Mouse (Mus musculus): Measurements from ENCODE around the gene Zic2. TPM values are rescaled to one million over a fixed set of nuclear protein-coding genes. Genes with fewer than 3 reads are reported as not detected.

The Zic2 gene
- total RNA-seq, 2 experiments from 2014 or later, result not detected

GRCm38 (mm10) chr14:122475557-122476040 lies 364 bp downstream of the Zic2 start:
- intact Hi-C loops (cut with DNase I), result loop anchor here (2.0 to 10.0 kb wide), 3 partner anchors 13 to 509 kb away; partner anchors contain the start of gene Tmtc4
- DNase-seq, result no peak

- no peak for DNase-seq
- intact Hi-C loops (cut with DNase I), result loop anchor here (10.0 kb wide), 2 partner anchors 411 to 509 kb away; partner anchors contain the start of gene Tmtc4
Measured at GRCm38 (mm10) chr14:122476041-122476821, 996 bp downstream of the Zic2 start.

DNA sequence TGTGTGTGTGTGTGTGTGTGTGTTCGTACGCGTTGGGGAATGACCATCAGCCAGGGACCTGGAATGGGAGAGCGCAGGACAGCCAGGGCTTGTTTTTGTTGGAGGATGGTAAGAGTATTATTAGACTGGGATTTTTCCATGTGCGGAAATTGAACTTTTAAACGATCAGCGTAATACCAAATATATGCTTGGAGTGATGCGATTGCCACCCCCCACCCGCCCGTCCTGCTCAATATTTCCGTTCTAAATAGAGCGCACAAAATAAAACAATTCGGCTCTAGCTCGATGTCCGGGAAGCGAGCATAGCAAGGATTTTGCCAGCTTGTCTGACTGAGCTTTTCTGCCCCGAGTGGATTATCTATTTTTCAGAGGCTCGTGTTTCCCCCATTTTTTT lies 1.6 kb downstream of the Zic2 start:
- DNase-seq, result no peak
- intact Hi-C loops (cut with DNase I), result loop anchor here (10.0 kb wide), 2 partner anchors 412 to 508 kb away; partner anchors contain the start of gene Tmtc4

DNA sequence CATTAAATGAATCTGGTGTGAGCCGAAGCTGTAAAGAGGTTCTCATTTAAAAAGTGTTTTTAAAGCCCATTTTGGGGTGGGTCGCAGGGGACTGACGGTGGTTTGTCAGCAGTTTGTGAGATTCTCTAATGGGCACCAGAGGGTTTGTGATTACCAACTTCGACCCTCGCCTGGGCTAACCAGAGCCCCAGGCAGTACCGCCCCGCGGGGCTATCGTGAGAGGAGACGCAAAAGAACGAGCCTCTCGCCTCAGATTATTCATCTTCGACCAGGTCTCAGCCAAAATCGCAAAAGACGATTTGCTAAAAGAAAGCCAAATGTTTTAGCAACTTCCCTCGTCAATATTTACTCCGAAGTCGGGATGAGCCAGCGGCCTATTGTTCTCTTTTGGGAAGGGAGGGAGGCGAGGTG lies 2.0 kb downstream of the Zic2 start:
- intact Hi-C loops (cut with DNase I), result loop anchor here (10.0 kb wide), 2 partner anchors 412 to 508 kb away; partner anchors contain the start of gene Tmtc4
- no peak for DNase-seq

- DNase-seq, result no peak
- intact Hi-C loops (cut with DNase I), result loop anchor here (10.0 kb wide), 2 partner anchors 413 to 507 kb away; partner anchors contain the start of gene Tmtc4
Measured at GRCm38 (mm10) chr14:122477971-122478573, 2.8 kb downstream of the Zic2 start.

GRCm38 (mm10) chr14:122478574-122479011 lies 3.4 kb downstream of the Zic2 start:
- DNase-seq, result no peak
- intact Hi-C loops (cut with DNase I), result loop anchor here (10.0 kb wide), 2 partner anchors 414 to 506 kb away; partner anchors contain the start of gene Tmtc4

- no peak for DNase-seq
- intact Hi-C loops (cut with DNase I), result loop anchor here (10.0 kb wide), 2 partner anchors 415 to 505 kb away; partner anchors contain the start of gene Tmtc4
Measured at GRCm38 (mm10) chr14:122479461-122480109, 4.3 kb downstream of the Zic2 start.

- intact Hi-C loops (cut with DNase I), result no loop called here
- DNase-seq, result no peak
Measured at GRCm38 (mm10) chr14:122480355-122480754, 5.1 kb downstream of the Zic2 start.

- no peak for DNase-seq
- intact Hi-C loops (cut with DNase I), result no loop called here
Measured at GRCm38 (mm10) chr14:122481181-122481580, 5.9 kb downstream of the Zic2 start.

DNA sequence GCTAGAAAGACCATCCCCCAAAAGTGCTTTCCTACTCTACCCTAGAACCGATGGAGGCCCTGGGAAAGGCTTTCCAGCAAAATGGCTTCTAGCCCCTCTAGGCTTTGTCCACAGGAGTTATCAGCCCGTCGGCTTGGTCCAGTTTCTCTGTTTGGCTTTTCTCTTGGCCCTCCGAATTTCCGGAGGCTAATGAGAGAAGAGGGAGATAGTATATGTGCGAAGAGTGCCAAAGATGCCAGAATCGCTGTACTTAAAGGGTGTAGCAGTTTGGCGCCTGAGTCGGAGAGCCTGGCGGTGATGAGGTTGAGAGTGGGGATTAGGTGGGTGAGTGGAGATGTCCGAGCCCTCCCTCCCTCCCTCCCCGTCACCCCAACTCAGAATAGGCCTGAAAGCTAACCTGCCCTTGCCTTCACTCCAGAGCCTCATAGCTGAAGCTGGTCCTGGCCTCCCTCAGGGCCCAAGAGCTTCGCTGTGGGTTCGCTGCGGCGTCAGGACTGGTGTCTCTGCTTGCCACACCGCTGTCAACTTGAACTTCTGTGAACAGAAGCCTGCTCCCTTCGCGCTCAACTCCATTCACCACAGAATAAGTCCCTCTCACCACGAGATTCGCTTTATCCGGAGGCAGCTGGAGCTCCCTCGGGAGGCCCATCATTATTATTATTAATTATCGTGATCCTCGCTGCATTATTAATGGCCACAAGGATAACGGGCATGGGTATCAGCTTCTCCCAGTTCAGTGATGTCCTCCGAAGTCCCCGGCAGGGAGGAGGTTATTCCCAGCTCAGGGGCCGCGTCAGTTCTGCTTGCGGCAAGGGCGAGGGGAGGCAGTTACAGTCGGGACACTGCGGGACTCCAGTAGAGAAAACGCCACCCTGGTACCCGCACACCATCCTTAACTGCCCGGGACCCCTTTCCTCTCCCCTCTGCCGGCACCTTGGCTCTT lies 7.1 kb downstream of the Zic2 start:
- intact Hi-C loops (cut with DNase I), result no loop called here
- DNase-seq, result no peak

GRCm38 (mm10) chr14:122483024-122483385 lies 7.8 kb downstream of the Zic2 start:
- DNase-seq, result no peak
- intact Hi-C loops (cut with DNase I), result no loop called here

GRCm38 (mm10) chr14:122483556-122484421 lies 8.6 kb downstream of the Zic2 start:
- DNase-seq, result no peak
- intact Hi-C loops (cut with DNase I), result no loop called here

DNA sequence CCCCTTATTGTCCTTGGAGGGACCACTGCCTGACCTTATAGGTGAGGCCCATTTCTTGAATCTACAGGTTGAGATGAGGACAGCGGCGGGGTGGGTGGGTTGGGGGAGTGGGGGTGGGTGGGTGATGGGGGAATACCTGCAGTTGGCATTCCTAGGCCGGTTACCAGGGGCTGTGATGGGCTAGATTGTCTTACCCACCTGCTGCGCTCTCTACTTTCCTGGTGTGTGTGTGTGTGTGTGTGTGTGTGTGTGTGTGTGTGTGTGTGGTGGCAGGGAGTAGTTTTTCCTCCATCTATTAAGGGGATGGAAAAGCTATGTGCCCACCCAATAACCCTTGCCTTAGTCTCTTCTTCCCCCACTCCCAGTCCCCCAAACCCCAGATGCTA lies 9.2 kb downstream of the Zic2 start:
- DNase-seq, result no peak
- intact Hi-C loops (cut with DNase I), result no loop called here

DNA sequence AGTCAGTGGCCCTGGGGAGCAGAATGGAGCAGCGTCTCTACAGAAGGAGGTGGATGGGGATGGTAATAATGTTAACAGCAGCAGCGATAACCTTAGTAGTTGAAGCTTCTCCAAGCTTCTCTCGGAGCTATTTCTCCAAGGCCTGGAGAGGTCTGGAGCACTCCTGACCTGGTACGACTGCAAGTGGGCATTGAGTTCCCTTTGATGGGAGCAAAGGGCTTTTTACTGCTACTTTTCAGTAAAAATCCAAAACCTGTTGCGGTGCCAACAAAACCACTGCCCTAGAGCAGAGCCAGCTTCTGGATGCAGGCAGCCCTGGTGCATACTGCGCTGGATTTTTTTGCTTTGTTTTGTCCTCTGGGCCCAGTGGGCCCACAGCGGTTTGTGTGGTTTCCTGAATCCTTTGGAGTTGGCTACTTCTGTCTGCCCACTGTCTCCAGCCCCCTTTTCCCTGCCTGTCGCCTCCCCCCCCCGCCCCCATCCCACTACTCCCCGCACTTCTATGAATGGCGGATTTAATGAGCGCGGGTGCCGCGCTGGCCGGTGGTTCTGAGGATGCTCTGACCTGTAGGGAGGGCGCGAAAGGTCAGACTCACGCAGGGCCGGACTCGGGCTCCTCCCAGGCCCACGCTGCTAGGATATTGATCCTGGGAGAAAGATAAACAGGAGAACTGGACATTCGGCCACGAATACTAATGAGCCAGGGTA lies 9.8 kb downstream of the Zic2 start:
- intact Hi-C loops (cut with DNase I), result loop anchor here (5.0 kb wide), 1 partner anchor 47 kb away; the partner anchor contains the start of gene Pcca
- no peak for DNase-seq

GRCm38 (mm10) chr14:122485635-122486181 lies 10.5 kb downstream of the Zic2 start:
- DNase-seq, result no peak
- intact Hi-C loops (cut with DNase I), result loop anchor here (5.0 kb wide), 1 partner anchor 47 kb away; the partner anchor contains the start of gene Pcca

GRCm38 (mm10) chr14:122486611-122487010 lies 11.4 kb downstream of the Zic2 start:
- DNase-seq, result no peak
- intact Hi-C loops (cut with DNase I), result loop anchor here (5.0 kb wide), 1 partner anchor 46 kb away; the partner anchor contains the start of gene Pcca

DNA sequence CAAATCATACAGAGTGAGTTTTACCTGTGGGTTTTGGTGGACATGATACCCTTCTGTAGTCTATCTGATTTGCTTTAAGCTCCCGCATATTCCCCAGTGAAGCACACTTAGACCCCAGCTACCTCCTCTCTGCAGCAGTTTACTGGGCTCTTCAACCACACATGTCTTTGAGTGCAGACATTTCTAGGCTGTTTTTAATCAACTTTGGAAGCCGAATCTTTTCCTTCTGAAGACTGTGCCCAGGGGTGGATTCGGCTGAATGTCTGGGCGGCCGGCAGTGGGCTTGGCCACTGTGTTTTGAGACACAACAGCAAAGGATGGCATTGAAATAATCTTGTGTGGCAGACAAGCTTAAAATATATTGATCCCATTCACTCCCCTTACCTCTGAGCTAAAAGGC lies 12.1 kb downstream of the Zic2 start:
- peak in 1 of 2 experiments; percentile 10 for DNase-seq
- intact Hi-C loops (cut with DNase I), result loop anchor here (5.0 kb wide), 1 partner anchor 45 kb away; the partner anchor contains the start of gene Pcca
